Mouse (Mus musculus) C2C12 (cell line): ENCODE measurements around the gene Tpsb2. TPM values are rescaled to one million over a fixed set of nuclear protein-coding genes. Genes with fewer than 3 reads are reported as not detected.

ENCODE experiments used
- H3K27me3 ChIP-seq: one replicate; pipeline ENCODE4 v1.6.1; 2011; ENCODE audit not compliant: control insufficient read depth, insufficient read depth, insufficient read length
- H3K36me3 ChIP-seq: one replicate; pipeline ENCODE4 v1.6.1; 2011; ENCODE audit not compliant: control insufficient read depth, insufficient read depth
- H3K4me3 ChIP-seq: one replicate; pipeline ENCODE4 v1.5.1; 2011; ENCODE audit warnings: mild to moderate bottlenecking, control low read depth; ENCODE audit not compliant: poor library complexity, insufficient read depth, severe bottlenecking
- H3K79me2 ChIP-seq: one replicate; pipeline ENCODE4 v1.6.1; 2011; ENCODE audit not compliant: control insufficient read depth, insufficient read depth
- H3K79me3 ChIP-seq: one replicate; pipeline ENCODE4 v1.6.1; 2011; ENCODE audit warnings: low read depth, control low read depth
- H3ac ChIP-seq: one replicate; pipeline ENCODE3; 2011; ENCODE audit warnings: low read depth; ENCODE audit not compliant: control insufficient read depth, insufficient read length
- CEBPB ChIP-seq: IDR thresholded peaks from one replicate; pipeline ENCODE4 v1.6.1; 2011; ENCODE audit warnings: low read depth, mild to moderate bottlenecking, control low read depth, moderate library complexity
- CTCF ChIP-seq: IDR thresholded peaks from one replicate; pipeline ENCODE4 v1.5.1; 2011; ENCODE audit not compliant: control insufficient read depth, insufficient read depth, insufficient read length
- FOSL1 ChIP-seq: IDR thresholded peaks from one replicate; pipeline ENCODE4 v1.8.0; 2011; ENCODE audit warnings: mild to moderate bottlenecking, low read length; ENCODE audit not compliant: poor library complexity, insufficient read depth, severe bottlenecking
- MAX ChIP-seq: IDR thresholded peaks from one replicate; pipeline ENCODE4 v1.6.1; 2011; ENCODE audit warnings: mild to moderate bottlenecking, control low read depth
- MYOD1 ChIP-seq: IDR thresholded peaks from one replicate; pipeline ENCODE4 v1.6.1; 2011; ENCODE audit warnings: low read depth; ENCODE audit not compliant: control insufficient read depth, insufficient read length
- MYOG ChIP-seq: IDR thresholded peaks from one replicate; pipeline ENCODE4 v1.6.1; 2011; ENCODE audit not compliant: control insufficient read depth, insufficient read length; ENCODE audit errors: extremely low read depth
- USF1 ChIP-seq: IDR thresholded peaks from one replicate; pipeline ENCODE4 v1.6.1; 2011; ENCODE audit warnings: low read depth, mild to moderate bottlenecking, control low read depth, moderate library complexity
- polyA plus RNA-seq: library from polyadenylated mRNA; unstranded; fragments of >200 nt; fragmentation: generic; extraction: Trizol; gene quantifications from one replicate; pipeline ENCODE4 v1.2.1, GENCODE M21; 2012; ENCODE audit warnings: missing spikeins

Gene Tpsb2
- polyA plus RNA-seq, 1 experiment, result not detected

DNA sequence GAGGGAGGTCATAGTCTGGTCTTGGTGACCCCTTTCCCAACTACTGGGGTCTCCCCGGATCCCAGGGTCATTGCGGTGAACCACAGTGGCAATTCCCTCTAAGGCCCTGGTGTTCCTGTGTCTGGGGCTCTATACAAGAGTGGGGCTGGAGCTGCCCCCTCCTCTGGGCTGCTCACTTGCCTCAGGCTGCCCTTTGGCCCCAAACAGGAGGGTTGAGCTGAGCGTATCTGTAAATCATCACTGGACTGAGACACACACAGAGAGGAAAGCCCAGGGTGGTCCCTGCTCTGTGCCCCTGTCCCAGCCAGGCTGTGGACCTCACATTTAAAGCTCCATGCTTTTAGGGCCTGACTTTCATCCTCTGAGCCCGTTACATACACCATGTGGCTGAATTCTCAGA lies 27.9 kb upstream of the Tpsb2 start:
- Histone ChIP-seq H3K27me3 (peaks cover 21% of the 10 kb centered on the region), H3ac (no peak overlapping the region), H3K79me2 (no peaks in the 10 kb centered on the region), H3K36me3 (no peaks in the 10 kb centered on the region), H3K4me3 (no peak overlapping the region), H3K79me3 (no peaks in the 10 kb centered on the region)
- TF ChIP-seq MAX, result no peak
- no peak for TF ChIP-seq CTCF
- TF ChIP-seq USF1, result no peak
- TF ChIP-seq MYOD1, result no peak
- no peak for TF ChIP-seq FOSL1
- TF ChIP-seq CEBPB, result no peak
- no peak for TF ChIP-seq MYOG

DNA sequence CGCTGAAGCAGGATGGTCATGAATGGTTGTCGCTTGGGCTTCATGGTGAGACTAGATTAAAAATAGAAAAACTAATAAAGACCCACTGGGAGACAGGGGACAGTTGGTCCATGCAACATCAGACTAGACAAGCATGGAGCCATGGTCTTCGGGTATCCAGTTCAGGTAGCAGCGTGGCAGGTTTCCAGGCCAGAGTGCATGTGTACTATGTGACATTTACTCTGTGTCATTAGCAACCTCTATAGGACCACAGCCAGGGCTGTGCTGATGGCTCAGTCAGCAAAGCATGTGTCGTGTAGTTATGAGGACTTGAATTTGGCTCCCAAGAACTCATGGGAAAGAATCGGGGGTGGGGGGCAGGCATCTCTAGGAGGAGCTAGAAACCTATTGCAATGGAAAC lies 26.1 kb upstream of the Tpsb2 start:
- no peak overlapping the region for H3ac ChIP-seq
- TF ChIP-seq MYOD1 (no peak), MYOG (no peak), CEBPB (no peak), USF1 (no peak), FOSL1 (no peak), CTCF (no peak), MAX (no peak)
- H3K36me3 ChIP-seq, result no peaks in the 10 kb centered on the region
- H3K27me3 ChIP-seq, result peaks cover 9% of the 10 kb centered on the region
- no peaks in the 10 kb centered on the region for H3K79me2 ChIP-seq
- no peaks in the 10 kb centered on the region for H3K79me3 ChIP-seq
- H3K4me3 ChIP-seq, result no peak overlapping the region

DNA sequence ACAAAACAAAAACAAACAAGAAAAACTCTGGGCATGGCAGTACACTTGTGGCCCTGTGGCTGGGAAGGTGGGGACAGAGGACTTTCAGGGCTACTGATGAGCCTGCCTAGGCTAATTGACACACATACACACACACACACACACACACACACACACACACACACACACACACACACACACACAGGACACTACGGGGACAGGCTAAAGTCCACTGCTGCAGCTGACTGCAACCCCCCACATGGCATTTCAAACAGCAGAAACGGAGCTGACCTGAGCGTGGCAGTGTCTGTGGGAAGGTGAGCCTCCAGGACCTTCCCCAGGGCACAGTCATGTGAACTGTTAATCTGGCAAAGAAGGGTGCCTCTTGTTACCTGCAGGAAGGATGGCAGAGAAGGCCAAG lies 24.6 kb upstream of the Tpsb2 start:
- Histone ChIP-seq H3K79me3 (no peaks in the 10 kb centered on the region), H3K27me3 (peaks cover 9% of the 10 kb centered on the region), H3K79me2 (no peaks in the 10 kb centered on the region), H3K36me3 (no peaks in the 10 kb centered on the region), H3ac (no peak overlapping the region), H3K4me3 (no peak overlapping the region)
- TF ChIP-seq MYOD1, result no peak
- TF ChIP-seq MAX, result no peak
- TF ChIP-seq CEBPB, result no peak
- no peak for TF ChIP-seq FOSL1
- no peak for TF ChIP-seq CTCF
- TF ChIP-seq USF1, result no peak
- TF ChIP-seq MYOG, result no peak

DNA sequence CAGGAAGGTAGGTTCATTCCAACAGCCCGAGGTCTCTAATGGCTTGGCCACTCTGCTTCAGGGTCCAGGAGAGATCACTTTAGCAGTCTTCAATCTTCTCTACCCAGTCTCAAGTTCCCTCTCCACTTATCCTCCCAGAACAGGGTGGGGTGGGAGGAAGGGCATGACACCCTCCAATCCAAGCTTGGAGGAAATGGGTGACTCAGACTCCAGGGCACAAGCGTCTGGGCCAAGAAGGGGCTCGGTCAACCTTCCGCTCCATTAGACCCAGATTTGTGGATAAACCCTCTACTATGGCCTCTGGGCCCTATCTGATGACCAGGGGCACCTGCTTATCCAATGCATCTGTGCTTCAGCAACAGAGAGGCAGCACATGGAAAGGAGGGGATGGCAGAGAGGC lies 20.6 kb upstream of the Tpsb2 start, which contains the start of gene Tpsab1:
Gene Tpsab1 (minus strand): TSS at position 101 of the 400 bp plus-strand sequence.
- no peak within 1 kb of the TSS for H3K4me3 ChIP-seq
- H3K36me3 ChIP-seq, result no peaks in the 10 kb centered on the region
- H3K79me2 ChIP-seq, result no peaks in the 10 kb centered on the region
- no peak within 1 kb of the TSS for H3ac ChIP-seq
- TF ChIP-seq MAX (no peak), FOSL1 (no peak), MYOD1 (no peak), CTCF (no peak), USF1 (no peak), CEBPB (no peak), MYOG (no peak)
- H3K27me3 ChIP-seq, result peaks cover 5% of the 10 kb centered on the region
- no peaks in the 10 kb centered on the region for H3K79me3 ChIP-seq

DNA sequence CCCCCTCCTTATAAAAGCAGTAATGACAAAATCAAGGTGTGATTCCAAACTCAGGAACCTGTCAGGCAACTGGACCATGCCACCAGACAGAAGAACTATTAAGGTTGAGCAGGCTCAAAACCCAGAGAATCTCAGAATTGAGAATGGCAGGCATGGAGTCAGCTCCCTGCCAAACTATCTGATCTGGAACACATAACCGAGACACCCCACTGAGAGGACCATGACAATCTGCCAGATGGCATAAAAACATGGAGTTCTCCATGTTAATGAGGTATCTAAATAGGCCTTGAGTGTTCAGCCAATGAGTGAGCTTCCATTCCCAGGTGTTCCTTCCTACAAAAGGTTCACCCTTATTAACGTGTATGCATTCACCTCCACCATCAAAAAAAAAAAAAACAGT lies 4.8 kb upstream of the Tpsb2 start:
- TF ChIP-seq CEBPB (no peak), MYOD1 (no peak), MAX (no peak), MYOG (no peak), USF1 (no peak), FOSL1 (no peak), CTCF (no peak)
- H3ac ChIP-seq, result no peak overlapping the region
- H3K36me3 ChIP-seq, result no peaks in the 10 kb centered on the region
- H3K4me3 ChIP-seq, result no peak overlapping the region
- no peaks in the 10 kb centered on the region for H3K79me3 ChIP-seq
- peaks cover 14% of the 10 kb centered on the region for H3K27me3 ChIP-seq
- H3K79me2 ChIP-seq, result no peaks in the 10 kb centered on the region

DNA sequence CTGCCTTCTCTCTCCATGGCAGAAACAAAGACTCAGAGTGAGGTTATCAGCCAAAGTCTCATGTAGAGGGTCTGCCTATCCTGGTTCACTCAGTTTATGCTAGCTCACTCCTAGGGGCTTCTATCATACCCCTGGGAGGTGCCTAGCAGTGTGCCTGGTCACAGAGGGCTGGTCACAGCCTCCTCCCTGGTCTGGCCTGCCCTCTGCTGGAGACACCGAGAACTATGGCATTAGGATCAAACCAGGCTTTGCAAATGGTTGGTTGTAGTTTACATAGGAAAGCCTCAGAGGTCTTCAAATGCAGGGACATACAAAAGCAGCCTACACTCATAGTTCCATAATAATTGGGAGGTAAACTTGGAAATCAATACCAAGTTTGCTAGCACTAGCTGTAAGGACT lies 2.4 kb upstream of the Tpsb2 start:
- Histone ChIP-seq H3K36me3 (no peaks in the 10 kb centered on the region), H3K27me3 (peaks cover 29% of the 10 kb centered on the region), H3K79me3 (no peaks in the 10 kb centered on the region), H3K4me3 (no peak overlapping the region), H3ac (no peak overlapping the region), H3K79me2 (no peaks in the 10 kb centered on the region)
- peak; percentile 61 for TF ChIP-seq CTCF
- no peak for TF ChIP-seq MAX
